Mouse (Mus musculus) CH12.LX (cell line): ENCODE results near the gene Hes2. TPM values are rescaled to one million over a fixed set of nuclear protein-coding genes. Genes with fewer than 3 reads are reported as not detected.

Experiments used
- DNase-seq: peaks from one replicate; pipeline ENCODE4 v3.0.0-alpha.2; 2013; ENCODE audit errors: extremely low read depth
- H3K27ac ChIP-seq: 2 replicates; pipeline ENCODE4 v1.5.1; 2012; ENCODE audit warnings: low read depth, mild to moderate bottlenecking, control low read depth, moderate library complexity; ENCODE audit not compliant: insufficient read depth
- H3K27me3 ChIP-seq: replicated peaks from 2 replicates; pipeline ENCODE3; 2012; ENCODE audit warnings: inconsistent platforms
- H3K36me3 ChIP-seq, 2 experiments: replicated peaks in 1 of 2; 2 replicates each; pipeline versions ENCODE3 to v1.6.1; 2012; ENCODE audit warnings: inconsistent platforms in 1 of 2, low read length in 1 of 2, mild to moderate bottlenecking in 1 of 2, mixed read lengths in 1 of 2, moderate library complexity in 1 of 2; ENCODE audit not compliant: control insufficient read depth in 1 of 2, insufficient read depth in 1 of 2
- H3K4me1 ChIP-seq, 2 experiments: 2 replicates each; pipeline ENCODE4 v1.6.1; 2012; ENCODE audit warnings: inconsistent platforms in 1 of 2, moderate library complexity in 1 of 2; ENCODE audit not compliant: insufficient read depth in 2 of 2, control insufficient read depth in 1 of 2
- H3K4me2 ChIP-seq: 2 replicates; pipeline ENCODE4 v1.6.1; 2012; ENCODE audit warnings: low read depth, mild to moderate bottlenecking, control low read depth; ENCODE audit not compliant: poor library complexity, insufficient read depth, severe bottlenecking
- H3K4me3 ChIP-seq, 3 experiments: fragments of 150-350 bp in 1 of 3; sonication (generic) in 1 of 3; replicated peaks in 1 of 3; 2 replicates each; pipeline versions ENCODE3 to v1.5.1; 2011 to 2012; ENCODE audit warnings: low read depth in 2 of 3, low read length in 2 of 3, mild to moderate bottlenecking in 2 of 3, moderate library complexity in 2 of 3, control low read depth in 1 of 3, improper control_type of control experiment in 1 of 3, inconsistent platforms in 1 of 3, mixed read lengths in 1 of 3; ENCODE audit not compliant: poor library complexity in 1 of 3
- H3K79me2 ChIP-seq: replicated peaks from 2 replicates; pipeline ENCODE4 v1.6.1; 2012; ENCODE audit warnings: mild to moderate bottlenecking, moderate library complexity; ENCODE audit not compliant: control insufficient read depth, poor library complexity, insufficient read depth, severe bottlenecking; ENCODE audit errors: extremely low read depth
- H3K9ac ChIP-seq: 2 replicates; pipeline ENCODE4 v1.6.1; 2012; ENCODE audit warnings: low read depth, mild to moderate bottlenecking, control low read depth, moderate library complexity; ENCODE audit not compliant: insufficient read depth
- H3K9me3 ChIP-seq: replicated peaks from 2 replicates; pipeline ENCODE3; 2012; ENCODE audit warnings: low read length, inconsistent platforms, mixed read lengths
- BHLHE40 ChIP-seq: IDR thresholded peaks from 2 replicates; pipeline ENCODE4 v1.6.1; 2011; ENCODE audit warnings: mild to moderate bottlenecking, low read depth, low read length, improper control_type of control experiment
- CTCF ChIP-seq, 2 experiments: IDR thresholded peaks in 1 of 2; conservative IDR thresholded peaks in 1 of 2; 2 replicates each; pipeline ENCODE4 v1.5.1; 2011 to 2012; ENCODE audit warnings: low read depth in 2 of 2, low read length in 2 of 2, improper control_type of control experiment in 1 of 2, inconsistent platforms in 1 of 2, mild to moderate bottlenecking in 1 of 2, moderate library complexity in 1 of 2
- IRF4 ChIP-seq: IDR thresholded peaks from 2 replicates; pipeline ENCODE4 v1.6.1; 2014; ENCODE audit warnings: low read depth, mild to moderate bottlenecking, inconsistent platforms, low read length, improper control_type of control experiment
- KAT2A ChIP-seq: IDR thresholded peaks from 2 replicates; pipeline ENCODE4 v1.6.1; 2012; ENCODE audit warnings: low read length, improper control_type of control experiment, inconsistent platforms; ENCODE audit not compliant: insufficient replicate concordance
- MAFK ChIP-seq: IDR thresholded peaks from 2 replicates; pipeline ENCODE4 v1.6.1; 2011; ENCODE audit warnings: low read length, improper control_type of control experiment; ENCODE audit not compliant: insufficient replicate concordance
- MAX ChIP-seq: IDR thresholded peaks from 2 replicates; pipeline ENCODE4 v1.6.1; 2011; ENCODE audit warnings: low read length, improper control_type of control experiment
- POLR2A ChIP-seq: IDR thresholded peaks from 2 replicates; pipeline ENCODE4 v1.6.1; 2011; ENCODE audit warnings: low read depth, mild to moderate bottlenecking, improper control_type of control experiment, low read length
- UBTF ChIP-seq: IDR thresholded peaks from 2 replicates; pipeline ENCODE4 v1.6.1; 2012; ENCODE audit warnings: low read depth, mild to moderate bottlenecking, inconsistent platforms, low read length, improper control_type of control experiment, moderate library complexity
- ZKSCAN1 ChIP-seq: IDR thresholded peaks from 2 replicates; pipeline ENCODE4 v1.6.1; 2012; ENCODE audit warnings: low read depth, inconsistent platforms, low read length, improper control_type of control experiment, borderline replicate concordance
- dilution Hi-C: fragments of 300-500 bp; cut with MboI; formaldehyde crosslinking; loops from 2 replicates; pipeline ENCODE4 v1.14.3; 2020; ENCODE audit warnings: low sequenced_read_pairs; ENCODE audit not compliant: extremely low pct_unique_long_range_greater_than_20kb, extremely low pct_ligation_motif_present
- in situ Hi-C: fragments of 300-500 bp; cut with MboI; formaldehyde crosslinking; loops from 3 replicates; pipeline ENCODE4 v1.14.3; 2019; ENCODE audit warnings: low sequenced_read_pairs, low pct_ligation_motif_present, low pct_unique_long_range_greater_than_20kb, mixed read lengths
- polyA plus RNA-seq: library from polyadenylated mRNA; unstranded; fragments of >175 nt; gene quantifications from 2 replicates; pipeline ENCODE4 v1.2.1, GENCODE M21; 2012; ENCODE audit warnings: low read depth; ENCODE audit not compliant: insufficient read length
- total RNA-seq, 2 experiments: library from RNA; depleted of rRNA; stranded (reverse); fragments of 300-350 nt in 1 of 2; fragments of >200 nt in 1 of 2; gene quantifications; 2 replicates each; pipeline ENCODE4 v1.2.3; 2012 to 2014

The Hes2 gene
- total and polyA plus RNA-seq, 3 experiments, result not detected

DNA sequence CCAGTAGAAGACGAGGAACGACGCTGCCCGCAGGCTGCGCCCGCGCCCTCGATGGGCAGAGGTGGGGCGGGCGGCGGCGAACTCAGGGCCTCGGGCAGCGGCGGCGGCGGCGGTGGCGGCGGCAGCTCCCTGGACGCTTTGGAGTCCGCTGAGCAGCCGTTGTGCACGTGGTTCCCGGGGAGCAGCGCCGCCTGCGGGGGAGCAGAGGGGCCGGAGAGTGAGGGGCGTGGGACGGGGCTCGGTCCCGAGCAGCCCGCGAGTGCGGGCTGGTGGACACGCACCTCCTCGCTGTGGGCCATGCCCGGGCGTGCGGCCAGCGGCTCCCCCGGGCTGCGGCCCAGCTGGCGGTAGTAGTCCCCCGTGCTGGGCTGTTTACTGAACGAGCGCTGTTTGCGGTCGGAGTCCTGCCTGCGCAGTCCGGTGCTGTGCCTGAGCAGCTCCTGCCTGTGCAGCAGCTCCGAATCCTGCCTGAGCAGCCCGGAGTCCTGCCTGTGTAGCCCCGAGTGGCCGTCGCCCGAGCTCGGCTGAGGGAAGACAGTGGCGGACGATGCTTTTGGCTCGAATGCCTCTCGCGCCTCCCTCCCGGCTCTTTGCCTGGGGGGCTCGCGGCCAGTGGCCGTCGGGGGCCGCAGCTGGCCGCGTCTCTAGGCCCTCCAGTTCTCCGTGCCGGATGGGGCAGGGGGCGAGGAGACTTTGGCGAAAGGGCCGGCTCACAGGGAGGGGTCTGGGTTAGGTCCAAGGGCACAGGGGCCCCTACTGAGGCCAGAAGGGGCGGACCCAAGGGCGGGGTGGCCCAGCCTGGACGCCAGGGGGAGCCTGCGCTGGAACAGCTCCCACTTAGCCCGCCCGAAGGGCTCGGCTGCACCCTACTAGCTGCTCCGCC, 27.7 kb upstream of the Hes2 start:
- no peak overlapping the region for H3K27ac ChIP-seq
- no peak for DNase-seq
- no peaks in the 10 kb centered on the region for H3K79me2 ChIP-seq
- H3K4me3 ChIP-seq, result no peak overlapping the region
- no peak overlapping the region for H3K4me2 ChIP-seq
- peaks cover 9 to 10% of the 10 kb centered on the region in 2 experiments for H3K4me1 ChIP-seq
- in situ Hi-C loops, result no loop called here
- no peak overlapping the region for H3K9ac ChIP-seq
- dilution Hi-C loops, result no loop called here
- H3K27me3 ChIP-seq, result peaks cover 89% of the 10 kb centered on the region
- peak in 1 of 2 experiments; percentile 23; a peak in 2 of 4 replicates for TF ChIP-seq CTCF (conservative IDR thresholded peaks at IDR 0.05 in 1 of 2, IDR thresholded peaks at IDR 0.05 in 1 of 2; ENCODE audit: low read depth in 2 of 2, low read length in 2 of 2)
- TF ChIP-seq KAT2A, result no peak
- TF ChIP-seq, all 38 proteins: peak for 1
- Histone ChIP-seq H3K9me3 (peaks cover 36% of the 10 kb centered on the region), H3K36me3 (no peaks in the 10 kb centered on the region)

DNA sequence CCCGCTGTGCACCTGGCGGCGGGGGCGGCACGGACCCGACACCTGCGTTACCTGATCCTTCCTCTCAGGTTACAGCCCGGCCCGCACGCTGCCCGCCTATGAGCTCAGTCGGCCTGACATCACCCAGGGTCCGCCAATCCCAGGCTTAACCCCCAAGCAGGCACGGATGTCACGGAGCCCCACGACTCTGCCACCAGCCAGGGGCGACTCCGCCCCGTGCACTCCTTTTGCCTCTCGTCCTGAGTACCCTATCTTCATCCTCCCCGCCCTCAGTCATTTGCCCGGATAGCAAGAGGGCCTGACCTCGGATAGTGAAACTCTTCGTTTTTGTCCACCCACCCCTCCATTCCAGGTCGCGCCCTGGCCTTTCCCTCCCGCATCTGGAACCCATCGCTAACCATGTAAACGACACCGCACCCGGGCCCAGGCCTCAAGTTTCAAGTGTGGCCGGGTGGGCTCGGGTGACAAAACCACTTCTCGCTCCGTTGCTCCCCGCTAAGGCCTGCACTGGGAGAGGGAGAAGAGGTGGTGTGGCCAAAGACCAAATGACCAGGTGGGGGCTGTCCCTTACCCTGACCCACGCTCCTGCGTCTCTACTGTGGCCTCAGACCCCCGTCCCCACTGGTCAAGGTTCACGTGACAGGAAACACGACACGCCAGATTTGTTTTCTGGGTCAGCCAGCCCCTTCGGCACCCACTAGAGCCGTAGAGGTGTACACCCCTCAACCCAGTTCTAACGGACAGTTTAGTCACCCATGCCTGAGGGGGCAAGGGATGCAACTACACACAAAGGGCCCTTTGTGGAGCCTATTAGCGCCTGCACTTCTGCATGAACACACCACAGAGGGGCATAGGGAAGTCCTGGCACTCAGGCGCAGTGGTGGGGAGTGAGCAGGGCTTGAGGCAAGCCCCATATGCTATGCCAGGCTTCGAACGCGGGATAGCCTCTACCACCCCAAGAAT, 26.6 kb upstream of the Hes2 start:
- no peak for DNase-seq
- TF ChIP-seq POLR2A (no peak), BHLHE40 (peak; percentile 17; the same call in 1 of the 2 replicates), MAFK (no peak), ZKSCAN1 (no peak), MAX (no peak), IRF4 (no peak)
- no peak overlapping the region for H3K27ac ChIP-seq
- H3K9ac ChIP-seq, result no peak overlapping the region
- H3K27me3 ChIP-seq, result peaks cover 90% of the 10 kb centered on the region
- no peak overlapping the region for H3K4me2 ChIP-seq
- H3K4me3 ChIP-seq, result no peak overlapping the region
- H3K36me3 ChIP-seq, result no peaks in the 10 kb centered on the region
- peaks cover 9 to 10% of the 10 kb centered on the region in 2 experiments for H3K4me1 ChIP-seq
- H3K79me2 ChIP-seq, result no peaks in the 10 kb centered on the region
- in situ Hi-C loops (no loop called here), dilution Hi-C loops (no loop called here)
- H3K9me3 ChIP-seq, result peaks cover 27% of the 10 kb centered on the region

DNA sequence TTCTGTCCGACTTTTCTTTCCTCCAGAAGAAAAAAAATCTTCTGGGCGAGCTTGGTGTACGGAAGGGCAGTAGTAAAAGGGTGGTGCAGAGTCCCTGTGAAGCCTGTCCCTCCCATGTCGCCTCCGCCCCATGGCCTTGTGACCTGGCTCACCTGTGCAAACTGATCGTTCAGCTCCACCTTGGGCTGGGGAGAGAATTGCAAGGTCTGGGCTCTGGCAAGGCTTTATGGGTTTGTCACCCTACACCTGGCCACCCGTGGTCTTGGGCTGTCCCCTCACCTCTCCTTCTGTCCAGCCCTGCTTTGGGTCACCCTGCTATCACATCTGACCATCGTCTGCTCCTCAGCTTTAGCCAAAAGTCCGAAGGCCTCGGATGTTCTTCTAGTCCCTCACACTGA, 25.9 kb upstream of the Hes2 start:
- Histone ChIP-seq H3K27ac (no peak overlapping the region), H3K36me3 (no peaks in the 10 kb centered on the region), H3K4me3 (no peak overlapping the region), H3K9me3 (peaks cover 25% of the 10 kb centered on the region), H3K79me2 (no peaks in the 10 kb centered on the region), H3K9ac (no peak overlapping the region), H3K4me1 (peaks cover 9 to 10% of the 10 kb centered on the region in 2 experiments), H3K27me3 (peaks cover 87% of the 10 kb centered on the region), H3K4me2 (no peak overlapping the region)
- dilution Hi-C loops, result no loop called here
- DNase-seq, result no peak
- no peak for TF ChIP-seq UBTF
- in situ Hi-C loops, result no loop called here
